Mouse (Mus musculus) limb, embryonic 15.5 days (tissue): ENCODE data around the gene 1700015G11Rik. TPM values are rescaled to one million over a fixed set of nuclear protein-coding genes. Genes with fewer than 3 reads are reported as not detected.

Experiments used
- ATAC-seq: fragments of 200-750 bp; cut with Nextera tagmentation; 2 replicates; pipeline ENCODE4 v1.8.0; 2017; ENCODE audit warnings: low read depth, moderate TSS enrichment; ENCODE audit not compliant: insufficient number of reproducible peaks, low FRiP score, low TSS enrichment
- H3K27ac ChIP-seq: fragments of 300-500 bp; sonication (generic); 2 replicates; pipeline ENCODE4 v1.5.1; 2015; ENCODE audit warnings: moderate library complexity, mild to moderate bottlenecking, inconsistent platforms
- H3K27me3 ChIP-seq: fragments of 300-500 bp; sonication (generic); 2 replicates; pipeline ENCODE4 v1.6.1; 2015; ENCODE audit warnings: inconsistent platforms
- H3K36me3 ChIP-seq: fragments of 300-500 bp; sonication (generic); 2 replicates; pipeline ENCODE4 v1.6.1; 2015; ENCODE audit warnings: inconsistent platforms
- H3K4me1 ChIP-seq: fragments of 300-500 bp; sonication (generic); 2 replicates; pipeline ENCODE4 v1.6.1; 2015; ENCODE audit warnings: inconsistent platforms
- H3K4me2 ChIP-seq: fragments of 300-500 bp; sonication (generic); 2 replicates; pipeline ENCODE4 v1.6.1; 2015; ENCODE audit warnings: mild to moderate bottlenecking, inconsistent platforms
- H3K4me3 ChIP-seq: fragments of 300-500 bp; sonication (generic); 2 replicates; pipeline ENCODE4 v1.5.1; 2015; ENCODE audit warnings: mild to moderate bottlenecking, inconsistent platforms
- H3K9ac ChIP-seq: fragments of 300-500 bp; sonication (generic); 2 replicates; pipeline ENCODE4 v1.6.1; 2015; ENCODE audit warnings: inconsistent platforms
- H3K9me3 ChIP-seq: fragments of 300-500 bp; sonication (generic); 2 replicates; pipeline ENCODE4 v1.6.1; 2016; ENCODE audit warnings: inconsistent platforms
- WGBS: fragments of 180-500 bp; shearing (Covaris S2); methylation state at CpG from one replicate; pipeline ENCODE4 v1.1.7; 2015; 5-methylcytosine and 5-hydroxymethylcytosine counted together
- polyA plus RNA-seq: library from polyadenylated mRNA; unstranded; fragments of >200 nt; fragmentation: Nextera tagmentation; extraction: Ambion mirVana; gene quantifications from 2 replicates; pipeline ENCODE4 v1.2.1, GENCODE M21; 2015

Gene 1700015G11Rik
- polyA plus RNA-seq: not detected in 2 replicates

DNA sequence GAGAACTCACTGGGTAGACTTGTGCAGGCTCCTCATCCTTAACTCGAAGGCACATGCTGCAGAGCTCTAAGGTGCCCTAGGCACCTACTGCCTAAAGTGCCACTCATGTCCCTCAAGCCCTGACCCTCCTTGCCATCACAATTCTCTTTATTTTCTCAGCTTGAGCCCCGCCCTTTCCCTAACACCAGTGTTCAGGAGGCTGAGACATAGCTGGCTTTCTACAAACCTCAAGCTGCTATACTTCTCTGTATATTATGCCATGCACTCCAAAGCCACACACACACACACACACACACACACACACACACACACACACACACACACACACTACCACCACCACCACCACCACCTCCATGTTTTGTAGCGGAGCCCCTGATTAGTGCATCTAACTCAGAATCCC, at the start of gene 1700015G11Rik:
TSS of gene 1700015G11Rik (minus strand) at position 101 of the 400 bp plus-strand sequence.
- Histone ChIP-seq H3K4me3 (no peak within 1 kb of the TSS), H3K4me1 (no peaks in the 10 kb centered on the region), H3K27me3 (no peaks in the 10 kb centered on the region), H3K4me2 (no peak within 1 kb of the TSS), H3K9ac (no peak within 1 kb of the TSS), H3K36me3 (no peaks in the 10 kb centered on the region), H3K27ac (no peak within 1 kb of the TSS), H3K9me3 (no peaks in the 10 kb centered on the region)
- no peak for ATAC-seq
- 82% methylated on average over 3 of the region's 3 CpGs for WGBS

DNA sequence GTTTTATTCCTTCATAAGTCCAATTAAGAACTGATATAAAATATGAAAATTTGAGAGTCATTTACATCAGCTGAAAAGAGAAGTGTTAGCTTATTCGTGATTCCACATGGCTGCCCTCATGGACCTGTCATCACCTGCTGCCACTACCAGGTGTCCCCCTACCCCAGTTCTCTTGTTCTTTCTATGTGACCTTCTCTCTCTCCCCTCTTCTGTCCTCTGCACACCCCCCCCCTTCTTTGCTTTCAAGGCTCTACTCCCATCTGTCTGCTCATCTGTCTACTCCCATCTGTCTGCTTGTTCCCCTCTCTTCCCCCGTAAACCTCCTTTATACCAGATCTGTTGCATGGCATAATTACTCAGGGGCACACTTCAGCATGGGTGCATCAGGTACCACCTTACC, 41.4 kb upstream of the 1700015G11Rik start:
- no peaks in the 10 kb centered on the region for H3K27me3 ChIP-seq
- no peak overlapping the region for H3K4me2 ChIP-seq
- ATAC-seq: no peak
- H3K36me3 ChIP-seq: no peaks in the 10 kb centered on the region
- H3K9ac ChIP-seq: no peak overlapping the region
- H3K4me3 ChIP-seq: no peak overlapping the region
- no peaks in the 10 kb centered on the region for H3K9me3 ChIP-seq
- H3K4me1 ChIP-seq: no peaks in the 10 kb centered on the region
- no peak overlapping the region for H3K27ac ChIP-seq
- WGBS: 75% methylated on average over 2 of the region's 2 CpGs

DNA sequence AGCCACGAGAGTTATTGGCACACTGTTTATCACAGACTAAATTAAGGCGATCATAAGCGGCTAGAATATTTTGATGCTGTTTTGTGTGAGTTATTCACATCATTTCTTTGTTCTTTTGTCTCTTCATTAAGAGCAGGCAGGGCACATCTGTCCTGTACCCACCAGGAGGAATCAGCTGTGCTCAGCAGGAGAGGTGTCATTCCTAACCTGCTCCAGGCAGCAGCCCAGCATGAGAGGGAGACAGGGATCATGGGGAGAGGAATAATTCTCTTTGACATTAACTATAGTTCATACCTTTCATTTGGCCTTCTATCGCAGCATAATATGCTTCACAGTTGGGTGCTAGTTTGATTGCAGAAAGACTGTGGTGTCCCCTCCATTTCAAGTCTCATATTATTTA, 40.7 kb upstream of the 1700015G11Rik start:
- H3K9ac ChIP-seq: no peak overlapping the region
- no peaks in the 10 kb centered on the region for H3K27me3 ChIP-seq
- no peak overlapping the region for H3K27ac ChIP-seq
- 70% methylated on average over 4 of the region's 4 CpGs for whole genome bisulfite sequencing
- no peaks in the 10 kb centered on the region for H3K36me3 ChIP-seq
- no peaks in the 10 kb centered on the region for H3K9me3 ChIP-seq
- no peak overlapping the region for H3K4me2 ChIP-seq
- H3K4me1 ChIP-seq: no peaks in the 10 kb centered on the region
- H3K4me3 ChIP-seq: no peak overlapping the region
- no peak for ATAC-seq

DNA sequence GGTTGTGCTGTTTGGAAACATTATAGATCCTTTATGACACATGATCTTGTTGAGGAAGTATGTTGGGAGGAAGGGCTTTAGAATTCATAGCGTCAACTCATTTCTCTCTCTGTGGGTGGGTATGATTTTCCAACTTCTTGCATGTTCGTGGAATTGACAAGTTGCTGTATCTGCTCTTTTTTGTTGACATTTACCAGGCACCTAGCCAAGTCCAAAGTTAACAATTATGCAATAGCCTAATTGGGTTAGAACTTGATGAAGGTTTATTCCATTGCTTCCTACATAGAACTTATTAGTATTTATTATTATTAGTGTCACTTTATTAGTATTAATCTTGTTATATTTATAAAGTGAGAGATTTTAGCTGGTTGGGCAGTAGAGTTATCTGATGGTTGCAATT, 40.3 kb upstream of the 1700015G11Rik start:
- Histone ChIP-seq H3K27me3 (no peaks in the 10 kb centered on the region), H3K36me3 (no peaks in the 10 kb centered on the region), H3K27ac (no peak overlapping the region), H3K4me1 (no peaks in the 10 kb centered on the region), H3K9ac (no peak overlapping the region), H3K4me3 (no peak overlapping the region), H3K4me2 (no peak overlapping the region), H3K9me3 (no peaks in the 10 kb centered on the region)
- no peak for ATAC-seq
- 49% methylated on average over 2 of the region's 2 CpGs for WGBS

DNA sequence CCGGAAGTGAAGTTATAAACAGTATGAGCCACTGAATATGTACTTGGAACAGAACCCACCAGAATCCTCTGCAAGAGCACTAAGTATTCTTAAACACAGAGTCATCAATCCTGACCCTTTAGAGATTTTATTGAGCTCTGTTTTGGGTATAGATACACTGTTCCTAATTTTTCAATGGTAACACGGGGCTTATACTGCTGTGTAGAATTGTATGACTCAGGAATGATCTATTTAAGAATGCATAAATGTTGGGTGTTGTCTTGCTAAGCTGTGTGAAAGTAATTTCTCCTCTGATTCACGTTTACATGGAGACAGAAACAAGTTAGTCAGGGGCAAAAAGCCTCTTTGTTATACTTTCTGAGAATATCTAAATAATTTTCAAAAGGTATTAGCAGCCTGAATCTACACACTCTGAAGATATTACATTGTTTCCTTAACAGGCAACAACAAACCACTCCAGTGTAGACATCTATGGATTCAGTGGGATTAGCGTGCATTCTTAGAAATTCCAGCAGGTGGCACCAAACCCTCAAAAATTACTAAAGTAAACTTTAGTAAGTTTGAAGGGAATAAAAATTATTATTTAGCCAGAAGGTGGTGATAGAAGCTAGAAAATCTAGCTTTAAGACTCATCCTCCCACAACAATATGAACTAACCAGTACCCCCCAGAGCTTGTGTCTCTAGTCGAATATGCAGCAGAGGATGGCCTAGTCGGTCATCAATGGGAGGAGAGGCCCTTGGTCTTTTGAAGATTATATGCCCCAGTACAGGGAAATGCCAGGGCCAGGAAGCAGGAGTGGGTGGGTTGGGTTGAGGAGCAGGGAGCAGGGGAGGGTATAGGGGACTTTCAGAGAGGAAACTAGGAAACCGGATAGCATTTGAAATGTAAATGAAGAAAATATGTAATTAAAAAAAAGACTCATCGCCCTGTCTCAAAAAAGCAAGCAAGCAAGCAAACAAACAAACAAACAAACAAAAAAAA, 22.4 kb upstream of the 1700015G11Rik start:
- H3K4me1 ChIP-seq: no peaks in the 10 kb centered on the region
- H3K4me2 ChIP-seq: no peak overlapping the region
- no peak overlapping the region for H3K27ac ChIP-seq
- ATAC-seq: no peak
- 47% methylated on average over 8 of the region's 8 CpGs for WGBS
- no peaks in the 10 kb centered on the region for H3K9me3 ChIP-seq
- H3K9ac ChIP-seq: no peak overlapping the region
- no peaks in the 10 kb centered on the region for H3K27me3 ChIP-seq
- no peak overlapping the region for H3K4me3 ChIP-seq
- no peaks in the 10 kb centered on the region for H3K36me3 ChIP-seq

DNA sequence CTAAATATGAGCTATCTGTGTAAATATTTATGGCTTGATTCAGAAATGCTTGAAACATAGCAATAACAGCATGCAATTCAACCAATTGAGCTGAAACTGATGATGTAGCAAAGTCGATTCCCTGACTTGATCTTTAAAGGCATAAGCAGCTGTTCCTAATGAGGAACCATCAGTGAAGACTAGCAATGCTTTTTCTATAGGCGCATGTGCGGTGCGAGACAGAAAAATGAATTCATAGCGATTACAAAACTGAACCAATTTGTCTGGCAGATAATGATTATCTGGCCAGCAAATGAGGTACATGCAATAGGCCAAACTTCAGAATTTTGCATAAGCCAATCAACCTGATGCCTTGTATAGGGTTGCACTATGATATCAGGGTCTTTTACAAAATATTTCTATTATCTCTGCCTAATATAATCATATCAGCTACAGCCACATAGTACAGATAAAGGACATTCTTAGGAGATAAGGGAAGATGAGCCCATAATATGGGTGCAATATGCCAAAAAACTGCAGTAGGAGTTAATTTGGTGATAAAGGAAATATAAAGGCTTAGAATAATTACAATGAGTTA, 8.6 kb upstream of the 1700015G11Rik start:
- Histone ChIP-seq H3K4me2 (no peak overlapping the region), H3K27me3 (no peaks in the 10 kb centered on the region), H3K27ac (no peak overlapping the region), H3K9ac (no peak overlapping the region), H3K9me3 (no peaks in the 10 kb centered on the region), H3K36me3 (no peaks in the 10 kb centered on the region), H3K4me1 (no peaks in the 10 kb centered on the region), H3K4me3 (no peak overlapping the region)
- 87% methylated on average over 5 of the region's 5 CpGs for WGBS
- no peak for ATAC-seq

DNA sequence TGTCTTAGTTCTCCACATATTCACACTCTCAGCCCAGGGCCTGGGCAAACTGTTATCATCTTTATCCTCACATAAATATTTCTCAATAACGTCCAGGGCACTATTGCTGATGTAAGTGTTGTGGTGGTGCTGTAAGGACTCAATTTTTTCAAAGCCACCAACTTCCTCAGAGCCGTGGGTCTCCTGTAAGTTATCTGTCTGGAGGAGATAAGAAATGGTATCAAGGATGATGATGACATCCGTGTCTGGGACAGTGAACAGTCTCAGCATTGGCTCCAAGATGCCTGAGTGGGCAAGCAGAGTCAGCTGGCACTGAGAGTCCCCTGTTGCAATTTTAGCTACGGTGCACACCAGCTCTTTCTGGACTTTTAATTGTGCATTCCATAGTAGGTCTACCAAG, 6.5 kb upstream of the 1700015G11Rik start:
- Histone ChIP-seq H3K4me3 (no peak overlapping the region), H3K27ac (no peak overlapping the region), H3K36me3 (no peaks in the 10 kb centered on the region), H3K4me2 (no peak overlapping the region), H3K27me3 (no peaks in the 10 kb centered on the region), H3K9ac (no peak overlapping the region), H3K9me3 (no peaks in the 10 kb centered on the region), H3K4me1 (no peaks in the 10 kb centered on the region)
- ATAC-seq: no peak
- WGBS: 78% methylated on average over 4 of the region's 4 CpGs

DNA sequence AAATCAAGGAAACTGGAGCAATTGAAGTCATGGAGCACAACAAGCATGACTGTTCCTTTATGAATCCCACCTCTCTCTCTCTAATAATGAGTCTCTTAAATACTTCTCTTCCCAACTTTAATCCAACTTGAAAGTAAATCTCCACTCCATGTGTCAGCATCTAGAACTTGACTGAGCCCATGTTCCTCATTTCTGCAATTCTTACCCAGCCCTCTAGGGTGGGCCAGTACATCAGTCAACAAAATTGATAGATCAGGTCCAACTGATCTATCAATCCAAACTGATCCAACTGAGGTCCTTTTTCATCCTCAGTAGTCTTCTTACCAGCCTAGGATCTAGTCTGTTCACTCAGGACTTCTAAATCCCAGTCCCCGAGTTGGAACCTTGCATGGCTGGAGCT, 348 bp downstream of the 1700015G11Rik start:
- no peak for ATAC-seq
- Histone ChIP-seq H3K4me1 (no peaks in the 10 kb centered on the region), H3K27me3 (no peaks in the 10 kb centered on the region), H3K4me2 (no peak overlapping the region), H3K4me3 (no peak overlapping the region), H3K9ac (no peak overlapping the region), H3K27ac (no peak overlapping the region), H3K9me3 (no peaks in the 10 kb centered on the region), H3K36me3 (no peaks in the 10 kb centered on the region)
- WGBS: 79% methylated on average over 1 of the region's 1 CpGs

DNA sequence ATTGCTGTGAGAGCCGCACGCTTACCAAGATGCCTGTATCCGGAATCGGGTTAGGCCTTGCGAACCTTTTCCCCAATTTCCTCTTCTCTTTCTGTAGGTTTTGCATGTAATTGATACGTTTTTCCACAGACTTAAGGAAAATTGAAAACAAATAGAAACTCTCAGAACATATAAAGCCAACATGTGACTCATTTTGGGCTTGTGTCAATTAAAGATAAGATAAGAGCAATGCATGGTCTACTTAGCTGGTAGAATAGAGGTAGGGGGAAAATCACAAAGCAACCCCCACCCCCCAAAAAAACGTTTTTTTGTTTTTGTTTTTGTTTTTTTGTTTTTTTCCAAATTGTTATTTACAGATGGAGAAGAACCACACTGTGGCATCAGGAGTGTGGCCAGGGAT, 2.1 kb downstream of the 1700015G11Rik start:
- Histone ChIP-seq H3K4me3 (no peak overlapping the region), H3K36me3 (no peaks in the 10 kb centered on the region), H3K4me2 (no peak overlapping the region), H3K9ac (no peak overlapping the region), H3K27me3 (no peaks in the 10 kb centered on the region), H3K27ac (no peak overlapping the region), H3K9me3 (no peaks in the 10 kb centered on the region), H3K4me1 (no peaks in the 10 kb centered on the region)
- WGBS: 75% methylated on average over 7 of the region's 7 CpGs
- no peak for ATAC-seq

DNA sequence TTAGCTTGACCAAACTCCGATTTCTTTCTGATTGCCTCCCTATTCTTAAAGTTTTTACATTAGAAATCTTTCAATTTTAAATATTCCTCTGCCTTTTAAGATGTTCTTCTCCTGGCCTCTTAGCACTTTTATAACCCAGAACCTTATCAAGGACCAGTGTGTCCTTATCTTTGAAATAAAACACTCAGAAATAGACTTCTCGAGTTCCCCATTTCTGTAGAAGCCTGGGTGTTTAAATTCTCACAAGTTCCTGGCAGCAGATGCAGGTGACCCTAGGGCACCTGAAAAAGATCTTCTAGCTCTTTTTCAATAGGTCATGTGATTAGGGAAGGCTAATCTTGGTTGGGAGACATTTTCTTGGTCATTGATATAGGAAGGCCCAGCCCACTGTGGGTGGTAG, 8.4 kb downstream of the 1700015G11Rik start:
- Histone ChIP-seq H3K9me3 (no peaks in the 10 kb centered on the region), H3K27ac (no peak overlapping the region), H3K4me1 (peaks cover 5% of the 10 kb centered on the region; the same call in 1 of the 2 replicates), H3K4me2 (no peak overlapping the region), H3K36me3 (no peaks in the 10 kb centered on the region), H3K27me3 (peaks cover 9% of the 10 kb centered on the region; the same call in 1 of the 2 replicates), H3K9ac (no peak overlapping the region), H3K4me3 (no peak overlapping the region)
- WGBS: 84% methylated on average over 2 of the region's 2 CpGs
- ATAC-seq: no peak

DNA sequence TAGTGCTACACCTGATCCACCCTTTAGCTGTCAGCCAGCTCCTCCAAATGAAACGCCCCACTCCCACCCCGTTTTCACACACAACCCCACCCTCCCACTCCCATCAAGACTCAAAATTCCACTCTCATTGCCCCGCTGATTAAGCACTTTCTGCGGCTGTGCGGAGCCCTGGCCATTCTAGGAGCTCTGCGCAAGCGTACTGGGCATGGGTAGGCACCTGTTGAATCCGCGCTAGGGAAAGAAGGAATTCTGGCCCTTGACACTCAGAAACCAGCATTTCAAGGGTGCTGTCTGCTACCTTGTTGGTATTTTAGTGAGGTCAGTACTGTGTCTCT, 9.3 kb downstream of the 1700015G11Rik start:
- H3K4me1 ChIP-seq: peaks cover 5% of the 10 kb centered on the region; the same call in 1 of the 2 replicates
- peaks cover 9% of the 10 kb centered on the region; the same call in 1 of the 2 replicates for H3K27me3 ChIP-seq
- no peak overlapping the region for H3K27ac ChIP-seq
- no peak overlapping the region for H3K9ac ChIP-seq
- H3K4me2 ChIP-seq: peak overlapping the region; percentile 85
- H3K9me3 ChIP-seq: no peaks in the 10 kb centered on the region
- WGBS: 1% methylated on average over 9 of the region's 9 CpGs
- H3K36me3 ChIP-seq: no peaks in the 10 kb centered on the region
- no peak; the same call in none of the 2 replicates for ATAC-seq
- H3K4me3 ChIP-seq: peak overlapping the region; percentile 61
